Mouse (Mus musculus) kidney, adult 8-10 months (tissue): ENCODE measurements around the gene Blzf1.

Experiments used
- DNase-seq, 2 experiments: peaks; one replicate each; pipeline ENCODE4 v3.0.0; 2022

The Blzf1 gene

GRCm38 (mm10) chr1:164307124-164307751, at the start of gene Blzf1:
Gene Blzf1 (minus strand): TSS chr1:164307489.
- DNase-seq, result peak; percentile 97 to 98

- DNase-seq, result no peak
These were observed 46.2 kb upstream of the Blzf1 start for GRCm38 (mm10) chr1:164353443-164353842.

GRCm38 (mm10) chr1:164342161-164342560, 34.9 kb upstream of the Blzf1 start:
- peak in 1 of 2 experiments; percentile 76 for DNase-seq

- no peak for DNase-seq
These were observed 28.6 kb upstream of the Blzf1 start for GRCm38 (mm10) chr1:164335846-164336245.

GRCm38 (mm10) chr1:164335435-164335834, 28.1 kb upstream of the Blzf1 start:
- DNase-seq, result no peak

- no peak for DNase-seq
These were observed 25.3 kb upstream of the Blzf1 start for GRCm38 (mm10) chr1:164332559-164332958.

GRCm38 (mm10) chr1:164327764-164328163, 20.5 kb upstream of the Blzf1 start:
- DNase-seq, result no peak

GRCm38 (mm10) chr1:164326600-164327155, 19.4 kb upstream of the Blzf1 start:
- no peak for DNase-seq

- no peak for DNase-seq
These were observed 17.6 kb upstream of the Blzf1 start for GRCm38 (mm10) chr1:164324878-164325277.

GRCm38 (mm10) chr1:164324221-164324620, 16.9 kb upstream of the Blzf1 start:
- no peak for DNase-seq

GRCm38 (mm10) chr1:164322987-164323650, 15.8 kb upstream of the Blzf1 start:
- no peak for DNase-seq

GRCm38 (mm10) chr1:164321408-164321807, 14.1 kb upstream of the Blzf1 start:
- DNase-seq, result peak; percentile 74 to 83

- no peak for DNase-seq
These were observed 13.4 kb upstream of the Blzf1 start for GRCm38 (mm10) chr1:164320731-164321130.

GRCm38 (mm10) chr1:164319542-164320140, 12.4 kb upstream of the Blzf1 start:
- no peak for DNase-seq

GRCm38 (mm10) chr1:164318474-164318873, 11.2 kb upstream of the Blzf1 start:
- peak in 1 of 2 experiments; percentile 49 for DNase-seq

- no peak for DNase-seq
These were observed 10.0 kb upstream of the Blzf1 start for GRCm38 (mm10) chr1:164317261-164317660.

- DNase-seq, result peak; percentile 25 to 74
These were observed 9.4 kb upstream of the Blzf1 start for GRCm38 (mm10) chr1:164316697-164317096.

GRCm38 (mm10) chr1:164315266-164315665, 8.0 kb upstream of the Blzf1 start:
- DNase-seq, result peak in 1 of 2 experiments; percentile 44

GRCm38 (mm10) chr1:164314085-164314484, 6.8 kb upstream of the Blzf1 start:
- no peak for DNase-seq

- DNase-seq, result no peak
These were observed 633 bp upstream of the Blzf1 start for GRCm38 (mm10) chr1:164307922-164308321.

GRCm38 (mm10) chr1:164303821-164304220, 3.5 kb downstream of the Blzf1 start, which contains the start of gene Nme7:
Gene Nme7 (plus strand): TSS chr1:164304121.
- DNase-seq, result no peak

GRCm38 (mm10) chr1:164301949-164302348, 5.3 kb downstream of the Blzf1 start:
- DNase-seq, result no peak

GRCm38 (mm10) chr1:164296473-164296872, 10.8 kb downstream of the Blzf1 start:
- no peak for DNase-seq

- DNase-seq, result no peak
These were observed 13.2 kb downstream of the Blzf1 start for GRCm38 (mm10) chr1:164294071-164294470.
